ENCODE assay signal across 8 mouse cellular contexts in the genomic region with DNA sequence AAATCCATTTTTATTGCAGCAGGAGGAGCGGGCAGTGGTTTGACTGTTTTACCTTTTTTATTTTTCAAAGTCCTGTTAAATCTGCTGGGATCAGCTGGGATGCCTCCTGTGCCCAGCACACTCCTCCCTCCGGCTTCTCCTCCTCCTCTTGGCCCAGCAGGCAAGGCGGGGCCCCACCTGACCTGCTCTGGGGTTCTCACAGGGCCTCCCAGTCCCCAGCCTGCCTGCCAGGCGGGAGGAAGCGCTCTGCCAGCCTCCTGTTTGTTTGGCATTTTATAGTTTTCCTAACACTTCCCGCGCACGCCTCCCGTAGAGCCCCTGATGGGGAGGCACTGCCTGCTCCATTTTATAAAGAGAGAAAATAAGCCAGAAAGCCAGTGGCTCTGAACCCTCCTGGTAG. TPM values are rescaled to one million over a fixed set of nuclear protein-coding genes. Genes with fewer than 3 reads are reported as not detected.
A peak's percentile ranks its signal among the peaks of the same experiment; 100 is the strongest.
DNase-seq lines count a peak whose midpoint lies in the region; ATAC-seq lines count a peak whose summit lies in the region.

No protein-coding gene starts in this region.

- H3K4me1 ChIP-seq in limb, embryonic 10.5 days, result peaks cover 98% of the 10 kb centered on the region
- H3K4me1 ChIP-seq in neural tube, embryonic 14.5 days (ENCODE audit: control insufficient read depth, insufficient read depth, low read length), result peaks cover 68% of the 10 kb centered on the region

- H3K4me3 ChIP-seq in limb, embryonic 10.5 days, result peak overlapping the region; percentile 3
- no peak overlapping the region for H3K4me3 ChIP-seq in neural tube, embryonic 14.5 days (ENCODE audit: low read depth, low read length)

- ATAC-seq in neural tube, embryonic 14.5 days (ENCODE audit: low read depth), result peak; percentile 41; the same call in 1 of the 2 replicates

- H3K27ac ChIP-seq in limb, embryonic 10.5 days, result peak overlapping the region; percentile 77
- H3K27ac ChIP-seq in neural tube, embryonic 14.5 days (ENCODE audit: low read depth, low read length), result peak overlapping the region; percentile 36

- H3K9ac ChIP-seq in neural tube, embryonic 14.5 days (replicated peaks; ENCODE audit: low read depth, low read length), result no peak overlapping the region

- H3K36me3 ChIP-seq in limb, embryonic 10.5 days, result no peaks in the 10 kb centered on the region
- H3K36me3 ChIP-seq in neural tube, embryonic 14.5 days (ENCODE audit: control insufficient read depth, insufficient read depth, low read length), result no peaks in the 10 kb centered on the region

- DNase-seq in ovary, adult 18-20 months (ENCODE audit: low spot score), result peak; percentile 62
- DNase-seq in ovary, postnatal 10 days (ENCODE audit: low spot score), result no peak
- DNase-seq in embryo, embryonic 9.5 days (ENCODE audit: extremely low spot score), result peak; percentile 33
- DNase-seq in heart, postnatal 4 days, result peak; percentile 61
- DNase-seq in limb, embryonic 10.5 days (ENCODE audit: low spot score), result no peak
- no peak for DNase-seq in gastrocnemius, postnatal 36 days
- no peak for DNase-seq in thymus, postnatal 25 days

- WGBS in limb, embryonic 10.5 days, result 10% methylated on average over 9 of the region's 9 CpGs
- WGBS in neural tube, embryonic 14.5 days, result 2% methylated on average over 9 of the region's 9 CpGs

- intact Hi-C loops in gastrocnemius, postnatal 36 days (cut with DNase I), result no loop called here

- H3K9me3 ChIP-seq in limb, embryonic 10.5 days (replicated peaks), result no peaks in the 10 kb centered on the region
- H3K9me3 ChIP-seq in neural tube, embryonic 14.5 days (ENCODE audit: control insufficient read depth, low read length), result no peaks in the 10 kb centered on the region

- H3K27me3 ChIP-seq in limb, embryonic 10.5 days (ENCODE audit: low read depth, poor library complexity, severe bottlenecking), result peaks cover 97% of the 10 kb centered on the region
- H3K27me3 ChIP-seq in neural tube, embryonic 14.5 days (ENCODE audit: control insufficient read depth, insufficient read depth, low read length), result no peaks in the 10 kb centered on the region

- 0 out of 2 replicates have a peak overlapping the region, but pooled peaks have one; percentile 3 for H3K4me2 ChIP-seq in neural tube, embryonic 14.5 days (ENCODE audit: low read depth, low read length)

RNA-seq across cellular contexts. Expression of a gene that starts 30.5 kb away (rescaled TPM):
- 1 to 10 TPM; 1.8 to 2.1 TPM for total RNA-seq in heart, postnatal 4 days (2021)
- 0.54 and 1.6 TPM in 2 replicates for polyA plus RNA-seq in limb, embryonic 10.5 days (2016; fragmentation: Nextera tagmentation; extraction: Ambion mirVana)
- polyA plus RNA-seq in neural tube, embryonic 14.5 days (2014; fragmentation: Nextera tagmentation; extraction: Ambion mirVana), result 11.0 and 13.3 TPM in 2 replicates
- total RNA-seq in gastrocnemius, postnatal 36 days (2021), result under 1 TPM; 0.36 to 0.49 TPM

Comparison
In these comparisons a context has a peak if more than half of its experiments do, and no peak if none do; other contexts are left out.
1. DNase-seq: peak in ovary, adult 18-20 months (single experiment), embryo, embryonic 9.5 days (single experiment) and heart, postnatal 4 days (single experiment); none in ovary, postnatal 10 days (single experiment), limb, embryonic 10.5 days (single experiment), gastrocnemius, postnatal 36 days (0 of 2) and thymus, postnatal 25 days (single experiment).